Mouse (Mus musculus): Measurements from ENCODE around the gene Slc25a40.

Gene Slc25a40

GRCm38 (mm10) chr5:8491778-8492177 lies 69.1 kb downstream of the Slc25a40 start:
- no peak for DNase-seq
